Mouse (Mus musculus): ENCODE data around the gene Dlx1. TPM values are rescaled to one million over a fixed set of nuclear protein-coding genes. Genes with fewer than 3 reads are reported as not detected.
A peak's percentile ranks its signal among the peaks of the same experiment; 100 is the strongest.

Gene Dlx1
- polyA plus RNA-seq, 1 experiment from 2014 or later: 155 TPM

DNA sequence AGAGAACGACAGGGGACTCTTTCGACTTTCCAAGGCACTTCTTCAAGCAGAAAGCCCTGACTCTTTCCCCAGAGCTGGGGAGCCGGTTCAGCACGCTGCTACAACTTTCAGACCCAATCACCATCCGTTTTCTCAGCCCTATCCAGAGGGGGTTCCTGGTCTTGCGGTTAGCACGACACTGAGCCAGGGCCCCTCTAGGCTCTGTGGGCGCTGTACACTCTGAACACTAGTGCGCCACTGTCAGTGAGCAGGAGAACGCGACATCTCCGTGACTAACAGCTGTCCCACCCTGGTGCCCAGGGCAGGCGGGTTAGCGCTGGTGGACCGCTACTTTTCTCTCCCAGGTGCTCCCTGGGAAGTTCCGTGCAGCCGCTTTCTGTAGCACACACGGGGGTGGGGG is 23.8 kb downstream of the Dlx1 start:
- WGBS: 5% methylated on average over 18 of the region's 18 CpGs
- H3K9ac ChIP-seq (ENCODE audit: low read length): no peak overlapping the region
- H3K4me3 ChIP-seq (ENCODE audit: low read depth, low read length): no peak overlapping the region
- H3K27ac ChIP-seq (ENCODE audit: low read depth, low read length): no peak overlapping the region
- ATAC-seq (no peak), DNase-seq (ENCODE audit: low spot score) (no peak)
- H3K27me3 ChIP-seq (replicated peaks; ENCODE audit: control insufficient read depth, insufficient read depth, low read length): peaks cover 31% of the 10 kb centered on the region
- peaks cover 3% of the 10 kb centered on the region; the same call in 1 of the 2 replicates for H3K4me1 ChIP-seq (ENCODE audit: control insufficient read depth, insufficient read depth, low read length)
- no peak overlapping the region for H3K4me2 ChIP-seq (ENCODE audit: low read length)
- no peaks in the 10 kb centered on the region for H3K36me3 ChIP-seq (ENCODE audit: control insufficient read depth, insufficient read depth, low read length)
- H3K9me3 ChIP-seq (replicated peaks; ENCODE audit: control insufficient read depth, low read length): no peaks in the 10 kb centered on the region

DNA sequence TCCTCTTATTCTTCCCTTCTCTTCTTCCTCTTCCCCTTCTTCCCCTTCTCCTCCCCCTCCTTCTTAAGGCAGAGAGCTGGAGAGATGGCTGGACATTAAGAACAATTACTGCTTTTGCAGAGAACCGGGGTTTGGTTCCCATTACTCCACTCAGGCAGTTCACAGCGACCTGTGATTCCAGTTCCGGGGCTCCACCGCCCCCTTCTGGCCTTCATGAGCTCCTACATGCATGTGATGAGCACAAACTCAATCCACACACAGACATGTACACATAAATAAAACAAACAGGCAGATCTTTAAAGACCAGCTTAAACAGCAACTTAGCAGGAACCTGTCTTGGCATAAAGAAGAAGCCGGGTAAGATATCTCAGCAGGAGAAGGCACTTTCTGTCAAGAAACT is 28.2 kb downstream of the Dlx1 start:
- Histone ChIP-seq H3K27ac (ENCODE audit: low read depth, low read length) (no peak overlapping the region), H3K9ac (ENCODE audit: low read length) (no peak overlapping the region), H3K4me1 (ENCODE audit: control insufficient read depth, insufficient read depth, low read length) (no peaks in the 10 kb centered on the region; the same call in 1 of the 2 replicates), H3K9me3 (replicated peaks; ENCODE audit: control insufficient read depth, low read length) (0 out of 2 replicates have a peak, but pooled peaks cover 3% of the 10 kb centered on the region), H3K36me3 (ENCODE audit: control insufficient read depth, insufficient read depth, low read length) (no peaks in the 10 kb centered on the region), H3K4me2 (ENCODE audit: low read length) (no peak overlapping the region), H3K4me3 (ENCODE audit: low read depth, low read length) (no peak overlapping the region), H3K27me3 (replicated peaks; ENCODE audit: control insufficient read depth, insufficient read depth, low read length) (peaks cover 18% of the 10 kb centered on the region; the same call in 1 of the 2 replicates)
- no peak for ATAC-seq
- DNase-seq (ENCODE audit: low spot score): no peak
- WGBS: 66% methylated on average over 5 of the region's 5 CpGs

DNA sequence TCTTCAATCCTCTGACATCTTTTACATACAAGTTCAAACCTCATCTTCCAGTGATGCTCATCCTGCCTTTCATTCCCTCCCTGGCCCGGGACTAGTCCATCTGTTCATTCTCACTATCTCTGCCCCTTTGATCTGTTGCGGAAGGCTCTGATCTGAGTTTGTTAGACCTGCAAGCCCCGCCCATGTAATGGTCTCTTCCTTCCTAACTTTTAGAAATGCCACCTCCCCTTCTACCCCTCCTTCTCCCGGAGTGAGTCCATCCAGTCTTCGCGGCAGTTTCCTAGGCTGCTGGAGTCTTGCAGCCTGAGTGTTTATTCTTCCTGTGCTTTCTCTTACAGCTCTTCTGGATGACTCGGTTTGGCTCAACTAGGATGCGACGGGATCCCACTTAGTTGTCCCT is 38.6 kb downstream of the Dlx1 start:
- 87% methylated on average over 9 of the region's 9 CpGs for WGBS
- H3K9me3 ChIP-seq (replicated peaks; ENCODE audit: control insufficient read depth, low read length): no peaks in the 10 kb centered on the region
- no peak for ATAC-seq
- no peak for DNase-seq (ENCODE audit: low spot score)
- H3K36me3 ChIP-seq (ENCODE audit: control insufficient read depth, insufficient read depth, low read length): no peaks in the 10 kb centered on the region
- no peak overlapping the region for H3K27ac ChIP-seq (ENCODE audit: low read depth, low read length)
- no peak overlapping the region for H3K4me2 ChIP-seq (ENCODE audit: low read length)
- no peak overlapping the region for H3K9ac ChIP-seq (ENCODE audit: low read length)
- H3K27me3 ChIP-seq (replicated peaks; ENCODE audit: control insufficient read depth, insufficient read depth, low read length): no peaks in the 10 kb centered on the region
- H3K4me3 ChIP-seq (ENCODE audit: low read depth, low read length): no peak overlapping the region
- no peaks in the 10 kb centered on the region for H3K4me1 ChIP-seq (ENCODE audit: control insufficient read depth, insufficient read depth, low read length)

DNA sequence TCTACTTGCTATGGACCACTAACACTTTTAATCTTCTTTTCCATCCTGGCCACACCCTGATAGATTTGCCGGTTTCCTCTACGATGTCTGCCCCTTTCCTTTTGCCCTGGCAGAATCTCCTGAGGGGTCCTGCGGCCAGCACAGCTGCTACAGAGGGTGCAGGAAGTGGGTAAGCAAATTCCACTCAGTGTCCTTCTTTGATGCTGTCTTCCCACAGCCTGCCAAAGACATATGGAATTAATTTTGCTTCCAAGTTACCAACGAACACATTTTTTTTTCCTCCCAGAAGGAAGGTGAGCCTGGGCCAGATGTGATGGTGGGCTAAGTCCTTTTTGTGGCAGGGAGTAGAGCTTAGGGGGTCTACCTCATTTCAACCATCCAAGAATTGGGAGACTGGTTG is 45.8 kb downstream of the Dlx1 start:
- 77% methylated on average over 4 of the region's 4 CpGs for WGBS
- ATAC-seq: no peak

DNA sequence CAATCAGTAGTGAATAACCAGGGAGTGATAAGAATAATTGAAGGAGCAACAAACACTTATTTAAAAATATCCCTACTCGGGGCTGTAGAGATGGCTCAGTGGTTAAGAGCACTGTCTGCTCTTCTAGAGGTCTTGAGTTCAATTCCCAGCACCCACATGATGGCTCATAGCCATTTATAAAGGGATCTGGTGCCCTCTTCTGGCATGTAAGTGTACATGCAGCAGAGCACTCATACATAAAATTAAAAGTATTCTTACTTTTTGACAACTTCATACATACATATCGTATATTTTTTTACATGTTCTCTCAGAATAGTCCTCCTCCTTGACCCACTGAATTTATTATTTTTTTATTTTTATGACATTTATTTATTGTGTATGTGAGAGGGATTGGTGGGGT is 49.1 kb downstream of the Dlx1 start:
- no peak overlapping the region for H3K4me3 ChIP-seq (ENCODE audit: low read depth, low read length)
- no peak for DNase-seq (ENCODE audit: low spot score)
- H3K27me3 ChIP-seq (replicated peaks; ENCODE audit: control insufficient read depth, insufficient read depth, low read length): no peaks in the 10 kb centered on the region
- no peak overlapping the region for H3K27ac ChIP-seq (ENCODE audit: low read depth, low read length)
- ATAC-seq: no peak
- no peaks in the 10 kb centered on the region for H3K36me3 ChIP-seq (ENCODE audit: control insufficient read depth, insufficient read depth, low read length)
- no peaks in the 10 kb centered on the region for H3K9me3 ChIP-seq (replicated peaks; ENCODE audit: control insufficient read depth, low read length)
- no peak overlapping the region for H3K4me2 ChIP-seq (ENCODE audit: low read length)
- whole genome bisulfite sequencing: 93% methylated on average over 2 of the region's 2 CpGs
- no peak overlapping the region for H3K9ac ChIP-seq (ENCODE audit: low read length)
- peaks cover 3% of the 10 kb centered on the region; the same call in 1 of the 2 replicates for H3K4me1 ChIP-seq (ENCODE audit: control insufficient read depth, insufficient read depth, low read length)

More for the DNA sequence above, 45.8 kb downstream of the Dlx1 start:
- Histone ChIP-seq H3K9ac (ENCODE audit: low read length) (no peak overlapping the region), H3K36me3 (ENCODE audit: control insufficient read depth, insufficient read depth, low read length) (no peaks in the 10 kb centered on the region), H3K4me1 (ENCODE audit: control insufficient read depth, insufficient read depth, low read length) (no peaks in the 10 kb centered on the region), H3K27ac (ENCODE audit: low read depth, low read length) (no peak overlapping the region), H3K27me3 (replicated peaks; ENCODE audit: control insufficient read depth, insufficient read depth, low read length) (no peaks in the 10 kb centered on the region), H3K4me2 (ENCODE audit: low read length) (no peak overlapping the region), H3K4me3 (ENCODE audit: low read depth, low read length) (no peak overlapping the region), H3K9me3 (replicated peaks; ENCODE audit: control insufficient read depth, low read length) (no peaks in the 10 kb centered on the region)
- DNase-seq (ENCODE audit: low spot score): no peak

DNA sequence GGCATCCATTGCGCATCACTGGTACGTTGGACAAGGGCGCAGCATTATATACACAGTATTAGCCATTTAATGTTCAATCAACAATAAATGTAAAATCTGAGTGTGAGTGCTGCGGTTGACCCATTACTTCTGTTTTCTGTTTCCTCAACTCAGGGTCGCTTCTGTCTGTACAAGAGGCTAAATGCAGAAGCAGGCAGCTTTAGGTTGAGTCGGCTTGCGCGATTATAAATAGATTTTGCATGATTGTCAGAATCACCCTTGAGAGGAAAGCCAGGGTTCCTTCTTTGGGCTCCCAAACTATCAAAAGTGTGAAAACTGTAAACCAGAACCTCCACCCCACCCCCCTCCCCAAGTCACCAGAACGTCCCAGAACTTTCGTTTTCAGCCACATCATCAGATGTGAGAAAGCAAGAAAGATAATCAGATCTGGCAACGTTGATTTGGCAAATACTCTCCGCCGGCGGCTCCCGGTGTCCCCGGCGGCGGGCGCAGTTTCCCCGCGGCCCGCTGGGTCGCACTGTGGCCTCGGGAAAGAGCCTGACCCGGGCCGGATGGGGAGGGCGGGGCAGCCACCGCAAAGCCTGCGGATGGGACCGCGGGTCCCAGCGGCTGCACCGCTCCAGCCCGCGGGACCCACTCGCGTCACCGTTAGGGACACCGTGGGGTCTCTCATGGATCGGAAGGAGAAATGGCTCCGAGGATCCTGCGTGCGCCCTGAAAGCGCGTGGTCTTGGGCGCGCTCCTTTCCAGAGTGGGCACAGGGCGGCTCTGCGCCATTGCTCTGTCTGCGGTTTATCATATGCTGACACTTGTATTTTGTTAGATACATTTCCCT is 52.9 kb downstream of the Dlx1 start:
- Histone ChIP-seq H3K4me1 (ENCODE audit: control insufficient read depth, insufficient read depth, low read length) (peaks cover 3% of the 10 kb centered on the region; the same call in 1 of the 2 replicates), H3K27me3 (replicated peaks; ENCODE audit: control insufficient read depth, insufficient read depth, low read length) (no peaks in the 10 kb centered on the region), H3K9ac (ENCODE audit: low read length) (peak overlapping the region; percentile 68), H3K9me3 (replicated peaks; ENCODE audit: control insufficient read depth, low read length) (no peaks in the 10 kb centered on the region), H3K27ac (ENCODE audit: low read depth, low read length) (no peak overlapping the region), H3K4me2 (ENCODE audit: low read length) (peak overlapping the region; percentile 91), H3K4me3 (ENCODE audit: low read depth, low read length) (peak overlapping the region; percentile 48), H3K36me3 (ENCODE audit: control insufficient read depth, insufficient read depth, low read length) (no peaks in the 10 kb centered on the region)
- ATAC-seq (peak; percentile 92), DNase-seq (ENCODE audit: low spot score) (peak; percentile 69)
- WGBS: 12% methylated on average over 50 of the region's 50 CpGs

DNA sequence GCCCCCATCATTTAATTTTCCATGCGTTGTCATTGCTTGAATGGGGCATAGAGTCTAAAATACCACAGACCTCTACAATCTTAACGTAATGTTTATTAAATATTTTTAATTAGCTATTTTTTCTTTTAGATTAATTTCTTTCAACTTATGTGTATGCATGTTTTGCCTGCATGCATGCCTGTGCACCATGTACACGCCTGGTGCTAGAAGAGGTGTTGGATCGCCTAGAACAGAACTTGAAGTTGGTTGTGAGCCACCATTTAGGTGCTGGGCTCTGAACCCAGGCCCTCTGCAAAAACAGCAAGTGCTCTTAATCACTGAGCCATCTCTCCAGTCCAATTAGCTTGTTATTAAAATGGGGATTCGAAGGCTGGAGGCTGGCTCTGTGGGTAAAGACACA is 53.6 kb downstream of the Dlx1 start:
- peak overlapping the region; percentile 68 for H3K9ac ChIP-seq (ENCODE audit: low read length)
- DNase-seq (ENCODE audit: low spot score) (no peak), ATAC-seq (peak; percentile 35; the same call in 1 of the 2 replicates)
- H3K9me3 ChIP-seq (replicated peaks; ENCODE audit: control insufficient read depth, low read length): no peaks in the 10 kb centered on the region
- no peak overlapping the region for H3K27ac ChIP-seq (ENCODE audit: low read depth, low read length)
- H3K36me3 ChIP-seq (ENCODE audit: control insufficient read depth, insufficient read depth, low read length): no peaks in the 10 kb centered on the region
- H3K4me2 ChIP-seq (ENCODE audit: low read length): peak overlapping the region; percentile 91
- no peaks in the 10 kb centered on the region for H3K27me3 ChIP-seq (replicated peaks; ENCODE audit: control insufficient read depth, insufficient read depth, low read length)
- H3K4me3 ChIP-seq (ENCODE audit: low read depth, low read length): peak overlapping the region; percentile 48
- peaks cover 3% of the 10 kb centered on the region; the same call in 1 of the 2 replicates for H3K4me1 ChIP-seq (ENCODE audit: control insufficient read depth, insufficient read depth, low read length)
- WGBS: 45% methylated on average over 5 of the region's 5 CpGs

All from forebrain, embryonic 14.5 days (tissue).